Mouse (Mus musculus): Measurements from ENCODE around the gene Phkg2.

GRCm38 (mm10) chr7:127616336-127616735 lies 43.2 kb downstream of the Phkg2 start:
- TF ChIP-seq CTCF (IDR thresholded peaks at IDR 0.05; ENCODE audit: extremely low read depth, insufficient read depth, insufficient read length, insufficient replicate concordance), result no peak
- no peak for TF ChIP-seq POLR2A (IDR thresholded peaks at IDR 0.05; ENCODE audit: low read depth, low read length)
